Mouse (Mus musculus): ENCODE data around the gene Nup107.
"Not testable (repeated sequence)": the region's sequence is repeated elsewhere in the genome, so short reads cannot be mapped to it uniquely, and the experiment has no call there.

The Nup107 gene

GRCm38 (mm10) chr10:117712871-117713270, 79.6 kb downstream of the Nup107 start:
- DNase-seq: no peak

DNA sequence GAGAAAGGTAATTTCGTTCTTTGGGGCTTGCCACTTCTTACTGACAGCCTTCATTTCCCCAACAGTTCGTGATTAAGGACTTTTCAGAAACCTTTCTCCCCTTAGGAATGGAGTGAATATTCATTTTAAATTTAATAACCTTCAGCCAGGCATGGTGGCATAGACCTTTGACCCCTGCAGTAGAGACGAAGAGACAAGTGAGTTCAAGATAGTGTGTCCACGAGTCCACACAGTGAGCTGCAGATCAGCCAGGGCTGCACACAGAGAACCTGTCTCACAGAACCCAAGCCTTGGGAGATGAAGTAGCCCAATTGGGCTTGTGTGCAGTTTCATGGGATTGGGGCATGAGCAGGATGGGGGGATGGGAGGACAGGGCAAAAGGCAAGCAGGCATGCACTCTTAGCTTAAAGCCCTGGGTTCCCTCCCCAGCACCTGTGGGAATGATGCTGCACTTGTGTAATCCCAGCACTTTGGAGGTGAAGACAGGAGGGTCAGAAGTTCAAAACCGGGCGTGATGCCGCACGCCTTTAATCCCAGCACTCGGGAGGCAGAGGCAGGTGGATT, 80.2 kb downstream of the Nup107 start:
- no peak for DNase-seq

DNA sequence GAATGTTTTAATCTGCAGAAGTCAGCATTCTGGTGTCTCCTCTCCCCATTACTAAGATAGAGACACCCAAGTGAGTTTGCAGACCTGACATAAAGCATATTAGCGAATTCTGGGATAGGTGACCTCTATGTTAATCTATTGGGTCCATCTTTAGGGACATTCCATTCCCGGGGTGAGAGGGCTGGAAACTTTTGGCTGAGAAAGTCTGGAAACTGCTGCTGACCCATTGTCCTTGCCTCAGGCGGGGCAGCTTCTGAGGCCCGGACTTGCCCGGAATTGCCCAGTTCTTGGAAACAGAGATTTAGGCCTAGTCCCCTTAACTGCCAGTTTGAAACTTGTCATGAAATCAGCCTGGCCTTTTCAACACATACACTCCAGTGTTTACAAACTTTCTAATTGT, 81.1 kb downstream of the Nup107 start:
- peak in 1 of 2 experiments; percentile 17 for DNase-seq

DNA sequence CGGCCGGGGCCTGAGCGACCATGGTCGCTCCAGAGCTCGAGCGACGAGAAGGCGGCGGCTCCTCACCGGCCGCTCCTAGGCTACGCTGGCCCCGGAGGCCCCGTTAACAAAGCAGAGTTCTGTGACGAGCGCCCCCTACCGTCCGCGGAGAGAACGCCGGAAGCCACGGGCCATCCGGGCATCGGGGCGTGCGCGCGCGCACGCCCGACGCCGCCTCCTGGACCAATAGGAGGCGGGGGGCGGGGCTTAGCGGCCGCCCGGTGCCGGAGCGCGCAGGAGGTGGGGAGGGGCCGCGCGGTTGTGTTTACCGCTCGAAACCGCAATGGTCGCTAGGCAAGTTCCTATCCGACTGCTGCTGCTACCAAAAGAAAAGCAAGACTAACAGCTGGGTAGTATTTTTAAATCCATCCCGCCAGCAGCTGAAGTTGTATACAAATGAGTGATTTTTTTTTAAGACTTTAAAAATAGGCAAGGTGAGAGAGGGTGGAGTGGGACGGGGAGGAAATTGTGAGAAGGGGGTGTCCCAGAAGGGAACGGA, 81.8 kb downstream of the Nup107 start, which contains the start of gene Mdm2:
TSS of gene Mdm2 (minus strand) at position 155 of the 538 bp plus-strand sequence.
- peak; percentile 95 to 99 for DNase-seq

DNA sequence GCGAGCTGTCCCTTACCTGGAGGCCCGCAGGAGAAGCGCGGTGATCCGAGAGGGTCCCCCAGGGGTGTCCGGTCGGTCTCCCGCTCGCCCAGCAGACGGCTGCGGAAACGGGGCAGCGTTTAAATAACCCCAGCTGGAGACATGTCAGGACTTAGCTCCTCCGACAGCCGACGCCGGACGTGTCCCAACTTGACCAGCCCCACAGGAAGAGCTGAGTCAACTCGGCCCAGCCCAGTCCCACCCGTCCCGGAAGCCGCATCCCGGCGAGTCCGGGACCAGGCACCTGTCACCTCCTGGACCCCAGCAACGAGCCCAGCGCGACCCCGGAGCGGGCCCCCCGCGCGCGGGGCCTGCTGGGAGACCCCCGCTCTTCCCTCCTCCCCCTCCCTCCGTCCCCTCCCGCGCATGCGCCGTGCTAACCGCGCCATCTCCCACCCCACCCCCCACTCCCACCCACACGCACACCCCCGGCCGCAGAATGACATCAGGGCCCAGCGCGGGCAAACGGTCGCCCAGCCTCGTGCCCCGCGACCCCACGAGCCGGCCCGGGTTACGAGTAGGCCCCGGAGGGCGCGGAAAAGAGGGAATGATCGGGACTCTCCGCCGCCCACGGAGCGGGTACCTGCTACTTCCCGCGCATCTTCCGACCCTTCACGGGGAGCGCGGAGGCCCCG, 82.4 kb downstream of the Nup107 start:
- peak; percentile 58 to 76 for DNase-seq

DNA sequence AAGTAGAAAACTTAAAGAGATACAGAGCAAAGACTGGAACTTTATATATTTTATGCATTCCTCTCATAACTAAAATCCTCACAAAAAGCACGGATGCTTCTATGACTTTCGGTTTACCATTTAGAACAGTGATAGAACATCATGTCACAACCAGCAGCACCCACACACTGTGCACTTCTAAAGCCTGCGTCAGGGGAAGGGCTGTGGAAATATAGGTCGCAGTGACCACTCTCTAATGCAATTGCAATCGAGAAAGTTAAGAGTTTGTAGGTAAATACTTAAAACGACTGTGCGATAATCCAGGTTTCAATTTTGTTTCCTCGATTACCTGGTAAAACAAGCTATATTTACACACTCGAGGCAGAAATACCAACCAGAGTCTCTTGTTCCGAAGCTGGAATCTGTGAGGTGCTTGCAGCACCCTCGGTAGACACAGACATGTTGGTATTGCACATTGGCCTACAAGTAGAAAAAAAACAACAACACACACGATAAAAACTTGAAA, 83.1 kb downstream of the Nup107 start:
- no peak for DNase-seq

DNA sequence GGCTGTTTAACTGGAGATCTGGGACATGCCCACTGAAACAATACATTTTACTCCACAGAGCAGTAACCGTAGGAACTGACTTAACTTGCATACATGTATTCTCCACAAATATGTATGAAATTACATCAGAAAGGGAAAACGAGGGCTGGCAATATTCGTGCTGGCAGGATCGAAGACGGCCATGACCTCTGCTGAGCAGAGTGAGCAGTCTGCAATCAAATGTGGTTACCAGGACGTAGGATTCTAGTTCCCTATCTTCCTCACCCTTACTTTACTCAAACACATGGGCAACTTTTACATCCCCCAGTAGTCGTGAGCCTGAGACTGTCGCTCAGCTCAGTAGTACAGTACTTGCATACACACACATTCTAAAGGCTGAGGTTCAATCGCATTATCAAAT, 83.6 kb downstream of the Nup107 start:
- no peak for DNase-seq

GRCm38 (mm10) chr10:117708376-117708775, 84.1 kb downstream of the Nup107 start:
- no peak for DNase-seq

DNA sequence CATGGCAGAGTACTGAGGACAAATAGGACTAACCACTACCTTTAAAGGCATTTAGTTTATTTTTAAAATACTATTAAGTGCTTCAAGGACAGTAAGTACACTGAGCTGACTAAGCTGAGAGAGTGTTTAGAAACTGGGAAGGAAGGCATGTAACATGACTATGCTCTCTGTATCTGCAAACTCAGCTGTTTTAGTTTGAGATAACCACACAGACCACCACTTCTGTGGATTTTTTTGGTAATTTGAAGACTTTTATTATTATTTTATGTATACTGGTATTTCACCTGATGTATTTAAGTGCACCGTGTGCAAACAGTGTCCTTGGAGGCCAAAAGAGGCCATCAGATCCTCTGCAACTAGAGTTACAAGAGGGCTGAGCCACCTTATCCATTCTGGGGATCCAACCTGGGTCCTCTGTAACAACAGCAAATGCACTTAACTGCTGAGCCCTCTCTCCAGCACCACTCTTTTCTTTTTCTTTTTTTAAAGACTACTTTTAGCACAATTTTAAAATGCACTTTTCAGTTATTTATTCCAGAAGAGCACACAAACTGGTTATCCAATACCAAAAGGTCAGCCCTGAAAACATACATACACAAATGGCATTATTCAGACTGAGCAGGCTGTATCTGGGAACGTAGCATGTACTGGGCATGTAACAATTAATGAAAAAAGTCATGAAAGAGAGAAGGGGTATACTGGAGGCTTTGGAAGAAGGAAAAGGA, 85.2 kb downstream of the Nup107 start:
- DNase-seq: no peak

DNA sequence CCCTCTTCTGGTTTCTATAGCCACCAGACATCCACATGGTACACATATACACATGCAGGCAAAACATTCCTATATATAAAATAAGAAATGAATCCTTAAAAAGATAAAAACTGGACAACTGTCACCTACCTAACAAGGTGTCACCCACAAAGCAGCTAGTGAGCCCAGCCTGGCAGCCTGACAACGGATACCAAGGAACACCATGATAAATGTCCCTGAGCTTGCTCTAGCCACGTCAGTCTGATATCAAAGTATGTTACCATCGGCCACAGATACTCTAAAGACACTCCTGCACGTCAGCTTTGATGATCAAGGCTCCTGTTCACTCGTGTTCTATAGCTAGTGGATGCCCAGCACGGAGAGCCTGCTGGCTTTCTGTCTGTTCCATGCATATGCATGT, 86.1 kb downstream of the Nup107 start:
- DNase-seq: no peak

GRCm38 (mm10) chr10:117705806-117706205, 86.7 kb downstream of the Nup107 start:
- no peak for DNase-seq

DNA sequence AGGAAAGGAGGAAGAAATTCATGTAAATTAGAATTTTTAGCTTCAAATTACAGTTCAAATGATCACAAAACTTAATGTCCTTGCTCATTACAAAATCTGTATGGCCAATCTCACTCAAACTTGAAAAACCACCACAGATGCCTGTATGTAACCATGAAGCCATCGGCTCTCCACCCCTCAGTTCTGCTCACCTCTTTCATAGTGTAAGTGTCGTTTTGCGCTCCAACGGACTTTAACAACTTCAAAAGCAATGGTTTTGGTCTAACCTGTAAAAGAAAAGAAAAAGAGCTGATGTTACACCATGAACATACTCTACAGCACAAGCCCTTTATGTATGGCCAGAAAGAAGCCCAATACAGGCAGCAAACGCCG, 87.6 kb downstream of the Nup107 start:
- no peak for DNase-seq

GRCm38 (mm10) chr10:117704314-117704963, 88.1 kb downstream of the Nup107 start:
- not testable (repeated sequence) for DNase-seq

DNA sequence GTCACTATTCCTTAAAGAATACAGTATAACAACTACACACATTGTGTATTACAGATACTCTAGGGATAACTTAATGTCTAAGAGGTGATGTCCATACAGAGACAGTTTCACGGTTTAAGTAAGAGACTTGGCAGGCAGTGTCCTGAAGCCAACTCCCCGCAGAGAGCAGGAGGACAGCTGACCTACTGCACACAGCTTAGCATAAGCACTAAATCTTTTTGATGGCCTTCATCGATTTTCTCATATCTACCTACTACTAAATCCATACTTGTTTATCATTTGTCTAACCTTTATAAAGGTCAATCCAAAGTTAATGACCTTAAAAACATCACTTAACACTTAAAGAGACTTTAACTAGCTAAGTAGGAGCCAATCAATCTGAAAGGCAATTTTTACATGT, 89.0 kb downstream of the Nup107 start:
- no peak for DNase-seq

DNA sequence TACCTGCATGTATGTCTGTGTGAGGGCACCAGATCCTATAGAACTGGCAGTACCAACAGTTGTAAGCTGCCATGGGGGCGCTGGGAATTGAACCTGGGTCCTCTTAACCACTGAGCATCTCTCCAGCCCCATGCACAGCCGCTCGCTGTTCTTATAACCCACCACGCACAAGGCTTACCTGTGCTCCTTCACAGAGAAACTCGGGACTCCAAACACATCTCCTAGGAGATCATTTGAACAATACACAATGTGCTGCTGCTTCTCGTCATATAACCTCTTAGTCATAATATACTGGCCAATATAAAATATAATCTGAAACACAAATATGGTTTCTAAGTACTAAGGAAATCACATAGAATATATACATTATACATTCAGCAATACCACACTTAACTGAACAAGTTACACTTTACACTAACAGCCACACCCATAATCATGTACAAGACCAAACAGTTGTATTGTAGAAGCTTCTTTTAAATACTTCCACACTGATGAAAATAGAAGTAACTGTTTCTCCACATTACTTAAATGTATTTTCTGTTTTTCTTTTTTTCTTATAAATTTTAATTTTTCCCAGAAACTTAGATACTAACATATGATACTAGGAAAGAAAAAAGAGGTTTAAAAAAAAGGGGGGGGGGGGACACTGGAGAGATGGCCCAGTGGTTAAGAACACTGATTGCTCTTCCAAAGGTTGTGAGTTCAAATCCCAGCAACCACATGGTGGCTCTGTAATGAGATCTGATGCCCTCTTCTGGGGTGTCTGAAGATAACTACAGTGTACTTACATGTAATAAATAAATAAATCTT, 90.3 kb downstream of the Nup107 start:
- DNase-seq: no peak

GRCm38 (mm10) chr10:117701034-117701829, 91.3 kb downstream of the Nup107 start:
- no peak for DNase-seq
